Mouse (Mus musculus) induced T-regulatory cell, adult 2 months (primary cell): ENCODE results near the gene Unc93a2.
"Not testable (repeated sequence)": the region's sequence is repeated elsewhere in the genome, so short reads cannot be mapped to it uniquely, and the experiment has no call there.

Source experiments
- DNase-seq: peaks from one replicate; pipeline ENCODE4 v3.0.0-alpha.2; 2012; ENCODE audit warnings: low read depth

Gene Unc93a2

GRCm38 (mm10) chr17:7371879-7372278, 13.4 kb downstream of the Unc93a2 start, which contains the start of gene Gm49630:
Gm49630 (minus strand) TSS chr17:7371979.
- not testable (repeated sequence) for DNase-seq

GRCm38 (mm10) chr17:7369401-7369800, 15.9 kb downstream of the Unc93a2 start:
- DNase-seq: not testable (repeated sequence)

GRCm38 (mm10) chr17:7366676-7367374, 18.4 kb downstream of the Unc93a2 start:
- DNase-seq: not testable (repeated sequence)

GRCm38 (mm10) chr17:7366265-7366664, 19.0 kb downstream of the Unc93a2 start:
- not testable (repeated sequence) for DNase-seq

DNA sequence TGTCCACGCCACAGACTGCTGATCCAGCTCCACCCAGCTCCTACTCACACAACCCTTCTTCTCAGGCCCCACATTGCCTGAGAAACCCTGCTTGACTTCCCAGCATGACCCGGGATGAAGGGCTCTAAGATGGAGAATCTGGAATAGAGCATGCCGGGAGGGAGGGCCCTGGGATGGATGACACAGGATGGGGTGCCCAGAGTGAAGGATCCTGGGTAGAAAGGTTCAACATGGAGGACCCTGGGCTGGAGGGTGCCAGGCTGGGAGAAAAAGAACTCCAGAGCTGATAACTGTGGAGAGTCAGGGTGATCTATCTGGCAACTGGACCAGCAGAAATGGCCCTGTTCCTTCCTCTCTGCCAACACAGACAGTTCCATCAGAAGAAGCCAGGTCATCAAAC, 19.6 kb downstream of the Unc93a2 start:
- not testable (repeated sequence) for DNase-seq

DNA sequence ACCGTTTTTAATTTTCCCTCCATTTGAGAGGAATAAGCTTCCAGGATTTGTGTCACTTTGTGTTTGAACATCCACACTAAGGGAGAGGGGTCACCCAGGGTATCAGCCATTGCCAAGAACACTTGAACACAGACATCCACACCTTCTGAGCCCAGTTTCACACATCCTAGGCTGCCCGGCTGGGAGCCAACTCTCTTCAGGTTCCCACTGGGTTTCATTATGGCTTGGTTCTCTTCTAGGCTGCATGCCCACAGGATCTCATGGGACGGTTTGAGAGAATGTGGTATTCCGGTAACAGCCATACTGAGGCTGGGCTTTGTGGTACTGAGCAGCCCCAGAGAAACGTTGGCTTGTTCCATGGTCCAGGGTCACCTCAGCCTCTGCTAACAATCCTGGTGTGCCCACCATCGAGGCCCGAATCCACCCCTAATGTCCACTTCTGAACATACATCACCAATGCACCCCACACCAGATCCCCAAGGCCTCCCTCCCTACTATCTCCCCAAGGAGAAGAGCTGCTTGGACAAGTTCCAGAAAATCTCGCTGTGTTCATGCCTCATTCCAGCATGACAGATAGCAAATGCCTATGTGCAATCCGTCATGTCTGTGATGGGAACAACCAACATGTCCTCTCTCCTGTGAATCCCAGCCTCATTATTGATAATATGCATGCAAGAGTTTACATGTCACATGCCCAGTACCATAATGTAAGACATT, 24.4 kb downstream of the Unc93a2 start:
- DNase-seq: not testable (repeated sequence)

GRCm38 (mm10) chr17:7359806-7360205, 25.5 kb downstream of the Unc93a2 start:
- not testable (repeated sequence) for DNase-seq

GRCm38 (mm10) chr17:7352596-7352995, 32.7 kb downstream of the Unc93a2 start, which contains the start of gene Ttll2:
Ttll2 (minus strand) TSS chr17:7352696.
- not testable (repeated sequence) for DNase-seq

DNA sequence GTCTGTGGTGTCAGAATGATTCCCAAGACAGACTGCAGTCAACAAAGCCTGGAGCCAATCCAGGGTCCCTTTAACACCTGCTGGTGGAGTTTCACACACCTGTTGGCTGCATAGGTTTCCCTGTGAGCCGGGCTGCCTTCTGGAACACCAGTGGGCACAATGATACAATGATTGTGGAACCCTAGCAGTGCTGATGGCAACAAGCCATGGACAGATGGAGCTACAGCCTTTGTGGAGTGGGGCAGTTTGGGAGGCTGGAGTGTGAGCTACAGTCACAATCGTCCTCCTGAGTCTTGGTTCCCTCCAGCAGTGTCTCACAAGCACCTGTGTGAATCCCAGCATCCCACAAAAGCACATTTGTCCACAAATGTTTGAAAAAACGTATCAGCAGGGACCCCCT, 36.5 kb downstream of the Unc93a2 start:
- not testable (repeated sequence) for DNase-seq

- not testable (repeated sequence) for DNase-seq
Observed at GRCm38 (mm10) chr17:7337381-7337780, 47.9 kb downstream of the Unc93a2 start.

DNA sequence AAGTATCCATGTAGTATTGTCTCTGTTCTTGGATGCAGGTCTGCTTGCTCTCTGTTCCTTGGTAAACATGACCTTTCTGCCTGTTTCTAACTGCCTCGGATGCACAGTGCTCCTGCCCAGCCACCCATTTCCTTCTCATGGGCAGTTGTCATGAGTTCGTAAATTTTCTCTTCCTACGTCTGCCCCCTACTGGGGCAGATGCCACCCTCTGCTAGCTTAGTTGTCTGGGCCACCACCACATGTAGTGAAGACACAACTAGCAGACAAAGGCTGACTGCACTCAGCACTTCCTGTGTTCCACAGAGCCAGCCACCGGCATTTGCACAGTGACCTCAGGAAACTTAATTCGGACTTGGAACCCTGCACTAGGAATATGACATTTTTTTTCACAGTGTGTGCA, 52.5 kb downstream of the Unc93a2 start:
- not testable (repeated sequence) for DNase-seq

- not testable (repeated sequence) for DNase-seq
Observed at GRCm38 (mm10) chr17:7326415-7326814, 58.8 kb downstream of the Unc93a2 start.

GRCm38 (mm10) chr17:7324346-7324745, 60.9 kb downstream of the Unc93a2 start, which contains the start of gene Tcp10a:
Tcp10a (plus strand) TSS chr17:7324646.
- not testable (repeated sequence) for DNase-seq

- DNase-seq: not testable (repeated sequence)
Observed at GRCm38 (mm10) chr17:7319789-7320188, 65.5 kb downstream of the Unc93a2 start.

DNA sequence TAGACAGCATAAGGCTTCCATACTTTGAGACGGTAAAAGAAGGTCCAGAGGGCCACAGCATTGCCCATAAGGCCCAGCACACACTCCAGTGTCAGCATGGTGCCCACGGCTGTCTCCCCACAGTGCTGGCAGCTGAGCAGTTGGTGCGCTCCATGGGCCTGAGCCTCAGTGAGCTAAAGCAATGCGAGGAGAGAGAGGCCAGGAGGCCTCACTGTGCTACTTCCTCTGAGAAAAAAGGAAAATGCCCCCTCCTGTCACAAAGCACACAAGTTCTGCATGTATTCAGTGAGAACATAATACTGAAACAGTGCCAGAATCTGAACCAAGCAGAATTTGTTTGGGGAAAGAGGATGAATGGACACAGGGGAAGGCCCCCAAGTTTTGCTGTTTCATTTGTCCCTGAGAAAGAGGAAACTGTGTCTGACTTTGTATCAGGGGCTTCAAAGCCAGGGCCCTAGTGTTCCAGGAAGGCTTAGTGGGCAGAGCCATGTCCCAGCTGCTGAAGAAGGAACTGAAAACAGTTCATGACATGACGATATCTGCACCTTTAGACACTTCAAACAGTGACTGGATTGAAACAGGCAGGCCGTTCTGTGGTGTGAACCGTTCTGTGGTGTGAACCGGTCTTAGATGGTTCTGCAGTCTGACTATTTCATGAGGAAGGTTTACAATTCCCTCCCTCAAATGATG, 69.4 kb downstream of the Unc93a2 start:
- DNase-seq: not testable (repeated sequence)
